Mouse (Mus musculus) cerebellum, adult (tissue): Measurements from ENCODE around the gene Cit.

Source experiments
- ATAC-seq: cut with Nextera tagmentation; 2 replicates; pipeline ENCODE4 v1.9.2; 2017; ENCODE audit warnings: mild to moderate bottlenecking, moderate library complexity, mixed read lengths; ENCODE audit not compliant: insufficient number of reproducible peaks, low FRiP score, low TSS enrichment

The Cit gene

DNA sequence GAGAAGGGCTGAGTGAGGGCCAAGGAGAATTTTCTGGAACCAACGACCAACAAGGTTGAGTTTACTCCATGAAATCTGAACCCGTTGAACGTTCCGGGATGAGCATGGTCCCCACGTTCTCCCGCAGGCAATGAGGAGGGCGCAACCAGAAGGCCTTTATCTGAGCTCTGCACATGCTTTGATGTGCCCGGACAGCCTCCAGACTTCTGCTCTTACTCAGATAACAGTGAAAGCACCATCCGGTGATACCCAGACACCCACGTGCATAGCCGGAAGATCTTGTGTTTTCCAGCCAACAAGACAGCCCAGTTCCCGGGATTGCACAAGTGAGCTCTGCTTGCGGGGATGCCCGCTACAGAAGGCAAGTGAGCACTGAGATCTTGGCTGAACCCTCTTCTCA is 181.5 kb downstream of the Cit start:
- ATAC-seq = no peak

DNA sequence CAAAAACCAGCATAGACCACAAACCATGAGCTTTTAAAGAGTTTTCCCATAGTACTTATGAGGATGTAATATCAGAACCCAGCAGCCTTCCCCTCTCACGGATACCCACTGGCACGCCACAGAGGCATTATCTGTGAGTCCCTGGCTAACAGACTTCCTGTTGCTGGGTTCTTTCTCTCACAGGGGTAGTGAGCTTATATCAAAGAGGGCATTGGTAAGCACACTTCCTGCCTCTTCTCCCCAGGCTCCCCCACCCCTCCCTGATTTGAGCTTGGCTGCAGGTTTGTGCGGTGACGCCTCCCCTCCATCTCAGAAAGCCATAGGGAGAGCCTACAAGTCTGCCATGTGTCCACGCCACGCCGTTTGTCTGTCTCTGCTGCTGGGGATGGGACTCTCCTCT is 184.0 kb downstream of the Cit start:
- ATAC-seq = no peak

DNA sequence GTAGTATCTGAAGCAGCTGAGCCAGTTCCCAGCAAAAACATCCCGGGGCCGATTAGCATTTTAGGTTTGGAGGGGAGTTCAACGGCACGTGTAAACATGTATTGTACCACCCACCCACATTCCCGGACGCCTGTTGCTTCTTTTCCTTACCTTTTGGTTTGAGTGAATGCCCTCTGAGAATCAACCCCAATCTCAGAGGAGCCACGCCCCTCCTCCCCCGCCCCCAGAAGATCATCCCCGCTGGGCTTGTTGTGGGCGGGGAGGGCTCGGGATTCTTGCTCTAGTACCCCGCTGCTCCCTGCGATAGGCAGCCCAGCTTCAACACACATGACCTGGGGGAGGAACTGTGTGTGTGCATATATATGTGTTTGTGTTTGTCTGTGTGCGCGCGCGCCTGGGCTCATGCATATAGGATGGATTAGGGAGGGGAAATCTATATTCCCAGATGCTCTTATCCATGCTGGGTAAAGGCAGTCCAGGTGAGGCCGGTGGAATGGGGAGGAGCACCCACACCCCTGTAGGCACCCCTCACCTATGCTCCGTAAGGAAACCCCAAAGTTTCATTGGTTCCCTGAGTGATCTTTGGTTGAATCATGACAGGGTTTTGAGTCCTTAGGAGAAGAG is 185.6 kb downstream of the Cit start:
- no peak for ATAC-seq

DNA sequence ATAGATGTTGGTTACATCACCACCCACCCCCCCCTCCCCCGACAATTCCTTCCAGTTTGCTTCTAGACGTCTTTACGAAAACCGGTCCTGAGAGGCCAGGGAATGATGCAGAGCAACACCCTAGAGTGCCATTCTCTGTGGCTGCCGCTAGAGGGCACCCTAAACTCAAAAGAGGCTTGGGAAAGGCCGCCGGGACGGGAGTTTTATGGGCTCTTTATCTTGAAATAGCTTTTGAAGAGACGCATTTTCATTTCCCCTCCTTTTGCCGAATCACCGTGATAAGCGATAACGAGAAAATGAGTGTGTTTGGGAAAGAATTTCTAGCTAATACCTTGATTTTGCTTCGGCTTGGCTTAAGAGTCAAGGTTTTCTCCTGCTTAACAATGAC is 186.1 kb downstream of the Cit start:
- no peak for ATAC-seq

DNA sequence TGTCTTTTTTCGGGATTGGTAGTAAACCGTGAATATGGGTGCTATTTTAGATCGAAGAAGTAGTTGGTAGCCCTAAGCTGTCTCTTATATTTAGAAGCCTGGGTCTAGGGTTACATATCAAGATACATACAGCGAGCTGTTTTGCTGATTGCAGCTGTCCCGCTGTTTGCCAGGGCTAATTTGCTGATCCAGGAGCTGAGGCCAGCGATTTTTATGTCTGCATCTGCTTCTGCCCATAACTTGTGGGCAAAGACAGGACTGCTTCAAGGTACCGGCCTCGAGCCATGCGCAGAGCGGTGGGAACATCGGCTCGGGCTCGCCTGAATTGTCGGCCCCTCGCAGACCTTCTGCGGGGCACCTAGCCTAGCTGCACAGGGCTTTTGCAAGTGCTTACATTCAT is 191.4 kb downstream of the Cit start:
- ATAC-seq = no peak

DNA sequence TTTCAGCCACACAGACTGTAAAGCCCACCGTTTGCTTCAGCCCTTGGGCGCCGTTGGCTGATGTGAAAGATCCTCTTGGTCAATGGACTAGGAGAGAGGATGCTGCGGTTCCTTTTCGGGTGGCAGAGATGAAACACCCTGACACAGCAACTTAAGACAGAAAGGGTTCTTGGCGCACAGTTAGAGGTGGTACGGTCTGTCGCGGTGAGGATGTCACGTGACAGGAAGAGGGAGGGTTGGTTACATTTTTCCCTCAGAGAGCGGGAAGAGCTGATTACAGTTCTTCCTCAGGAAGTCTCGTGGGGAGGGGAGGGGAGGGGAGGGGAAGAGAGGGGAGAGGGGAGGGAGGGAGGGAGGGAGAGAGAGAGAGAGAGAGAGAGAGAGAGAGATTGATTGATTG is 192.7 kb downstream of the Cit start:
- no peak for ATAC-seq

DNA sequence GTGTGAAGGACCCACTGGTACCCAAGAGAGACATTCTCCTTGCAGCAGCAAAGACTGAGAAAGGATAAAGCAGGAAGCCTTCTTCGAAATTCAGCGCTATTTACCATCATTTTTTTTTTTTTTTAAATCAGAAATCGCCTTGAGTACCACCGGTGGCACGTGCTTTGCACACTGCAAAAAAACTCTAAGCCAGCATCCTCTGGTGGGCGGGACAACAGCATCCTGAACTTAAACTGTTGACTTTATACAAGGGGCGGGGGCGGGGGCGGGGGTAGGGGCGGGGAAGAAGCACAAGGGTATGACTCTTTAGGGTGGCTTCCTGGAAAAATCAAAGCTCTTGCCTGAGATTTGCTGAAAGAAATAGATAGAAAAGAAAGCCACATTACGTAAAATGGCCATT is 194.6 kb downstream of the Cit start:
- no peak for ATAC-seq

DNA sequence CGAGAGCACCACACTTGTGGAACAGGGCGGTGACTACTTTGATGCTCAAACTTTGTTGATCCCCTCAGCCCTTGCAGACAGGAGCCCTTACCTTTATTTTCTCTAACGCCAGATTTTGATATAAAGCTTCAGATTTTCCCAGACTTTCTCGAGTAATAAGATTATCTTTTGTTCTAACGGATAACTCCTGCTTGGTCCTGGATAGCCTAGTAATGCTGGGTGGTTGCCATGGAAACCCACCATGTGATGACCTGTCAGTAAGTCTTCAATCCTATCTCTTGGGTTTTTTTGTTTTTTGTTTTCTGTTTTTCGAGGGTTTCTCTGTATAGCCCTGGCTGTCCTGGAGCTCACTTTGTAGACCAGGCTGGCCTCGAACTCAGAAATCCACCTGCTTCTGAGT is 197.2 kb downstream of the Cit start:
- ATAC-seq = no peak

DNA sequence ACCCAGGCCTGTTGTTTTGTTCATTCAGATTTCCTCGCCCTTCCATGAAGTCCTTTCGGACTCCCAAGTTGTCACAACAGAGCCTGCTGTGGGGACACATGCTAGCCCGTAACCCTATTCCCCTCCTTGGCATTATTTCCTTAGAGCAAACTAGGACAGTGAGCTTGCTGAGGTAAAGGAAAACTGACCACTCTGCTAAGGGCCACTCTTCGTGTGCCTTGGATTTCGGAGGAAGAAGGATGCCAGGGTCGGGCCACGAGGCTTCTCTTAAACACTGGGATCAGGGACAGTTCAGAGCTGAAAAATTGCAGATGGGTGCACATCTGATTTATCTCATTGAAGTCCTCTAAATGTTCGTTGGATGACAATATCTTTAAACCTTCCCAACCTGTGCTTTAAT is 200.5 kb downstream of the Cit start:
- no peak for ATAC-seq

DNA sequence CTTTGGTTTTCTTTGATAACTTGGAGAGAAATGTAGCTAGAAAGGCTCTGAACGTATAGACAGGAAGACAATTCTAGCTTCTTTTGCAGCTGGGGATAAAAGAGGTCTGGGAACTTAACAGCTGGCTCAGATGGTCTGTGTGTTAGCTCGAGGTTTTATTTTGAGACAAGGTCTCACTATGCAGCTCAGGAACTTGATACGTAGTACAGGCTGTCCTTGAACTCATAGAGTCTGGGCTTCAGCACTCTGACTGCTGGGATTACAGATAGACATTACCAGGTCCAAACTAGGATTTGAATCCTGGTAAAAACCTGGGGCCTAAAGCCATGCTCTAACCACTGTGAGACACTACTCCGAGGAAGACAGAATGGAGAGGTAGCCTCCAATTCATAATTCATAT is 201.2 kb downstream of the Cit start:
- no peak for ATAC-seq

DNA sequence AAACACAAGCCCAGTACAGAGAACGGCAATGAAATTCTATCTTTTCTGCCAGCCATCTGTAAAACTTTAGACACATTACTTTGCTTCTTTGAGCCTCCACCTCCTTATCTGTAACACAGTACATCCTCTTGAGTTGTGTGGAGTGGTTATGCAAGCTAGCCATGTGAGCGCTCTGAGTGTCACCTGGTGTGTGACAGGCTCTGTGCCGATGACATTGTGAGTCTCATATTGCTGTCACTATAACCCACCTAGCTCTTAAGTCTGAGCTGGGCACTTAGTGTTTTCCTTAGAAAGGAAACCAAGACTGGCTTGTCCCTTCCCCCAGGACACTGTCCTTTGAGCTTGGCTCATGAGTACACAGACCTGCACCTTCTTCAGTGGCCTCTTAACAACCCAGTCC is 203.2 kb downstream of the Cit start:
- no peak for ATAC-seq

DNA sequence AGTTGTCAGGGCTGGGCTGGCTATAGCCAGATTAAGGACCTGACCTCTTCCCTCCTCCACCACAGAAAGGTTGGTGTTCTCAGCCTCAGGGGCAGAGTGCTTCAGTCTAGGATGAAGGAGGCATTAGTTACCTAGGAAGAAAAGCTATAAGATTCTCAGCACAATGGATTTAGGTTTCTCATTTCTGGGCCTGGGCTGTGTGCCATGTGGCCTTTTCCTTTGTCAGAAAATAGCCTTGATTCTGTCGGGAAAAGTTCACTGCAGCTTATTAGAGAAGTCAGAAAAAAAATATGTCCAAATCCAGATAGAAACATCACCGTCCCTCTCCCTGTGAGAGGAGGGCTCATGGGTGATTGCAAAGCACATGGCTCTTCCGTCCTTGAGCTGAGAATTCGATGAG is 204.7 kb downstream of the Cit start:
- ATAC-seq = no peak

DNA sequence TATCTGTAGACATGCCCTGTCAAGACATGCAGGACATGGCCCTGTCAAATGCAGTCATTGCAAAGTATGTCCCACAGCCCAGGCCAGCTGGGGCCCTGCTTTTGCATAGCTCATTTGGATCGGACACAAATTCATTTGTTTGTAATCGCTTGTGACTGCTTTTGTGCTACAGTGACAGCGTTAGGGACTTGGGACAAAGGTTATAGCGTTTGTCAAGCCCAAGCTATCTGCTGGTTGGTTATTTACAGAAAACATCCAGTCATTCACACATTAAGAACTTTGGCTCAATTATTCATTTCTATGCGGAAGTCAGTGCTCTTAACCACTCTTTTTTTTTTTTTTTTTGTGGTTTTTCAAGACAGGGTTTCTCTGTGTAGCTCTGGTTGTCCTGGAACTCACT is 207.1 kb downstream of the Cit start:
- ATAC-seq = no peak

DNA sequence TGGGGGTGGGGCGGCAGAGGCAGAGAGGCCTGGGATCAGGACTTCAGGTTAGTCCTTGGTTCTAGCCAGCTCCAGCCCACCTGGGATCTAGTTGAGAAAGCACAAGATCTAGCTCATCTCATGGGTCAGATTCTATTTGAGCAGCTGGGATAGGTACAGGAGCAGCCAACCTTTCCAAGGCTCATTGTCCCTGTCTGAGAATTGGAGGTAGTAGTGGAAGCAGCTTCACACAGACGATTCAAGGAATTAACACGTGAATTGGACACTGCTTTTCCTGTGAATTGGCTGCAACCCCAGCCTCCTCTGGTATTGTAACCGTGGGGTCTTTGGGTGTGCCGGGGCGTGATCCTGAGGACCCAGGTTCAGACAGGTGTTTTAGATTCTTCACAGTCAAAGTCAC is 207.7 kb downstream of the Cit start:
- no peak for ATAC-seq
